Mouse (Mus musculus) liver, adult 2 months (tissue): ENCODE measurements around the gene Il1rapl1.

Experiments used
- CTCF ChIP-seq: fragments of 200-500 bp; IDR thresholded peaks from 2 replicates; pipeline ENCODE4 v1.5.1; 2011; ENCODE audit warnings: low read depth, low read length, control low read depth
- POLR2A ChIP-seq: fragments of 200-500 bp; IDR thresholded peaks from 2 replicates; pipeline ENCODE4 v1.6.1; 2011; ENCODE audit warnings: low read length, control low read depth; ENCODE audit not compliant: insufficient read depth; ENCODE audit errors: extremely low read depth

DNA sequence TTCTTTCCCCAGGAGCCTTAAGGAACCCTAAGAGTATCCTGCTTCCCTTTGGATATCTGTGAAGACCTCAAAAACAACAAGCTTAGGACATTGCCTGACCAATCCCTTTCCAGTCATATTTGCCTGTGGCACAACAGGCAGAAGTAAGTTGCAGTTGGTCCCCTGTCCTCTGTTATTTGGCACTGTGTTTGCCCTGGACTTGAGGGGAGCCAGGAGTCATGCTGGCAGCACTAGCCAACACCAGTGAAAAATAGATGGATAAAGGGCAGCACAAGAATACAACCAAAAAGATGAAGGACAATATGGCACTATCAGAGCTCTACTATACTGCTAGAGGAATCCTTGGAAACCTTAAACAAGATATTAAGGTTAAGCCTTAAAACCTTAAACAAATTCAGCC lies 322.4 kb downstream of the Il1rapl1 start:
- TF ChIP-seq CTCF (no peak), POLR2A (no peak)
